Mouse (Mus musculus) bone marrow macrophage, adult 2 months (primary cell): Measurements from ENCODE around the gene Dync1li1.

Source experiments
- CTCF ChIP-seq: IDR thresholded peaks from 2 replicates; pipeline ENCODE4 v1.5.1; 2012; ENCODE audit warnings: low read depth, mild to moderate bottlenecking, low read length, moderate library complexity
- POLR2A ChIP-seq: IDR thresholded peaks from 2 replicates; pipeline ENCODE4 v1.6.1; 2012; ENCODE audit warnings: mild to moderate bottlenecking, low read depth, low read length, borderline replicate concordance

- TF ChIP-seq POLR2A (no peak), CTCF (no peak)
Observed at GRCm38 (mm10) chr9:114647506-114648432, 40.8 kb upstream of the Dync1li1 start.
